Mouse (Mus musculus): ENCODE results near the gene Galnt13. TPM values are rescaled to one million over a fixed set of nuclear protein-coding genes. Genes with fewer than 3 reads are reported as not detected.
"Not testable (repeated sequence)": the region's sequence is repeated elsewhere in the genome, so short reads cannot be mapped to it uniquely, and the experiment has no call there.

The Galnt13 gene
- total RNA-seq, 2 experiments from 2014 or later, result not detected

- intact Hi-C loops (cut with DNase I), result no loop called here
- no peak for DNase-seq
Observed at GRCm38 (mm10) chr2:54906282-54907060, 470.4 kb downstream of the Galnt13 start.

GRCm38 (mm10) chr2:54915088-54915670 is 479.1 kb downstream of the Galnt13 start:
- intact Hi-C loops (cut with DNase I), result no loop called here
- no peak for DNase-seq

- intact Hi-C loops (cut with DNase I), result no loop called here
- no peak for DNase-seq
Observed at GRCm38 (mm10) chr2:54936369-54936768, 500.3 kb downstream of the Galnt13 start.

GRCm38 (mm10) chr2:54937306-54937705 is 501.2 kb downstream of the Galnt13 start:
- intact Hi-C loops (cut with DNase I), result no loop called here
- DNase-seq, result no peak

- DNase-seq, result no peak
Observed at GRCm38 (mm10) chr2:54938075-54938474, 502.0 kb downstream of the Galnt13 start.

GRCm38 (mm10) chr2:54943386-54943785 is 507.3 kb downstream of the Galnt13 start:
- DNase-seq, result no peak
- intact Hi-C loops (cut with DNase I), result no loop called here

More at GRCm38 (mm10) chr2:54938075-54938474, 502.0 kb downstream of the Galnt13 start:
- intact Hi-C loops (cut with DNase I), result no loop called here

- DNase-seq, result no peak
- intact Hi-C loops (cut with DNase I), result no loop called here
Observed at GRCm38 (mm10) chr2:54983839-54984238, 547.7 kb downstream of the Galnt13 start.

- intact Hi-C loops (cut with DNase I); DNase-seq: not testable (repeated sequence)
Observed at GRCm38 (mm10) chr2:55022539-55022938, 586.4 kb downstream of the Galnt13 start.

GRCm38 (mm10) chr2:55034610-55035009 is 598.5 kb downstream of the Galnt13 start:
- DNase-seq, result no peak
- intact Hi-C loops (cut with DNase I), result no loop called here

- intact Hi-C loops (cut with DNase I), result no loop called here
- DNase-seq, result no peak
Observed at GRCm38 (mm10) chr2:55065469-55066315, 629.6 kb downstream of the Galnt13 start.

GRCm38 (mm10) chr2:55085580-55085979 is 649.5 kb downstream of the Galnt13 start:
- DNase-seq, result no peak
- intact Hi-C loops (cut with DNase I), result no loop called here

- no peak for DNase-seq
- intact Hi-C loops (cut with DNase I), result no loop called here
Observed at GRCm38 (mm10) chr2:55088034-55088433, 651.9 kb downstream of the Galnt13 start.

- intact Hi-C loops (cut with DNase I), result loop anchor here (5.0 to 10.0 kb wide), 2 partner anchors 834 to 937 kb away; no protein-coding TSS in a partner anchor
- peak; percentile 9 to 23 for DNase-seq
Observed at GRCm38 (mm10) chr2:55090332-55090731, 654.2 kb downstream of the Galnt13 start.

- intact Hi-C loops (cut with DNase I), result loop anchor here (5.0 to 10.0 kb wide), 2 partner anchors 833 to 936 kb away; no protein-coding TSS in a partner anchor
Observed at GRCm38 (mm10) chr2:55091495-55091894, 655.4 kb downstream of the Galnt13 start.

GRCm38 (mm10) chr2:55099100-55099499 is 663.0 kb downstream of the Galnt13 start:
- intact Hi-C loops (cut with DNase I), result loop anchor here (10.0 kb wide), 1 partner anchor 826 kb away; no protein-coding TSS in a partner anchor
- no peak for DNase-seq

More at GRCm38 (mm10) chr2:55091495-55091894, 655.4 kb downstream of the Galnt13 start:
- no peak for DNase-seq

GRCm38 (mm10) chr2:55101279-55101678 is 665.2 kb downstream of the Galnt13 start:
- intact Hi-C loops (cut with DNase I), result no loop called here
- peak in 1 of 2 experiments; percentile 2 for DNase-seq

GRCm38 (mm10) chr2:55103521-55103920 is 667.4 kb downstream of the Galnt13 start:
- intact Hi-C loops (cut with DNase I), result no loop called here
- no peak for DNase-seq

- DNase-seq, result no peak
- intact Hi-C loops (cut with DNase I), result no loop called here
Observed at GRCm38 (mm10) chr2:55107828-55108227, 671.7 kb downstream of the Galnt13 start.

- intact Hi-C loops (cut with DNase I), result no loop called here
- no peak for DNase-seq
Observed at GRCm38 (mm10) chr2:55153089-55153488, 717.0 kb downstream of the Galnt13 start.

GRCm38 (mm10) chr2:55164781-55165180 is 728.7 kb downstream of the Galnt13 start:
- intact Hi-C loops (cut with DNase I), result no loop called here

More at GRCm38 (mm10) chr2:55164781-55165180, 728.7 kb downstream of the Galnt13 start:
- DNase-seq, result peak in 1 of 2 experiments; percentile 2

All from heart, postnatal 14 days (tissue).